Mouse (Mus musculus) hindbrain, embryonic 14.5 days (tissue): ENCODE data around the gene Adora2b. TPM values are rescaled to one million over a fixed set of nuclear protein-coding genes. Genes with fewer than 3 reads are reported as not detected.

Experiments
- ATAC-seq: fragments of 200-750 bp; cut with Nextera tagmentation; 2 replicates; pipeline ENCODE4 v1.8.0; 2017; ENCODE audit warnings: moderate number of reproducible peaks, mild to moderate bottlenecking, moderate TSS enrichment, moderate library complexity; ENCODE audit not compliant: low FRiP score
- DNase-seq: peaks from one replicate; pipeline ENCODE4 v3.0.0-alpha.2; 2015; ENCODE audit warnings: low spot score
- H3K27ac ChIP-seq: fragments of 300-500 bp; sonication (generic); 2 replicates; pipeline ENCODE4 v1.5.1; 2014; ENCODE audit warnings: mild to moderate bottlenecking, moderate library complexity
- H3K27me3 ChIP-seq: fragments of 300-500 bp; sonication (generic); 2 replicates; pipeline ENCODE4 v1.6.1; 2014; ENCODE audit warnings: mild to moderate bottlenecking, low read length, mixed read lengths; ENCODE audit not compliant: control insufficient read depth, insufficient read depth
- H3K36me3 ChIP-seq: fragments of 300-500 bp; sonication (generic); replicated peaks from 2 replicates; pipeline ENCODE4 v1.6.1; 2014; ENCODE audit not compliant: control insufficient read depth, insufficient read depth
- H3K4me1 ChIP-seq: fragments of 300-500 bp; sonication (generic); replicated peaks from 2 replicates; pipeline ENCODE4 v1.6.1; 2014; ENCODE audit warnings: antibody characterized with exemption, low read length, mixed read lengths; ENCODE audit not compliant: control insufficient read depth, insufficient read depth
- H3K4me2 ChIP-seq: fragments of 300-500 bp; sonication (generic); replicated peaks from 2 replicates; pipeline ENCODE4 v1.6.1; 2014; ENCODE audit warnings: mild to moderate bottlenecking, moderate library complexity
- H3K4me3 ChIP-seq: fragments of 300-500 bp; sonication (generic); replicated peaks from 2 replicates; pipeline ENCODE4 v1.5.1; 2014; ENCODE audit warnings: mild to moderate bottlenecking, low read length
- H3K9ac ChIP-seq: fragments of 300-500 bp; sonication (generic); 2 replicates; pipeline ENCODE4 v1.6.1; 2014
- H3K9me3 ChIP-seq: fragments of 300-500 bp; sonication (generic); 2 replicates; pipeline ENCODE4 v1.6.1; 2016; ENCODE audit warnings: low read length; ENCODE audit not compliant: control insufficient read depth
- WGBS: fragments of 180-500 bp; shearing (Covaris S2); extraction: QIAGEN DNeasy Blood & Tissue Kit; methylation state at CpG from one replicate; pipeline ENCODE4 v1.1.7; 2014; 5-methylcytosine and 5-hydroxymethylcytosine counted together
- polyA plus RNA-seq: library from polyadenylated mRNA; unstranded; fragments of >200 nt; fragmentation: Nextera tagmentation; extraction: Ambion mirVana; gene quantifications from 2 replicates; pipeline ENCODE4 v1.2.1, GENCODE M21; 2014

Adora2b gene
- polyA plus RNA-seq, 1 experiment from 2014 or later: 5.7 TPM

- Histone ChIP-seq H3K9me3 (no peaks in the 10 kb centered on the region), H3K4me2 (no peak overlapping the region), H3K9ac (no peak overlapping the region), H3K27ac (no peak overlapping the region), H3K4me3 (no peak overlapping the region), H3K36me3 (peaks cover 83% of the 10 kb centered on the region), H3K4me1 (no peaks in the 10 kb centered on the region), H3K27me3 (no peaks in the 10 kb centered on the region)
- no peak for DNase-seq
- 97% methylated on average over 2 of the region's 2 CpGs for WGBS
- no peak for ATAC-seq
Measured at GRCm38 (mm10) chr11:62309296-62309695, 60.5 kb downstream of the Adora2b start.

GRCm38 (mm10) chr11:62314984-62315383 is 66.2 kb downstream of the Adora2b start:
- no peak for DNase-seq
- H3K4me3 ChIP-seq: no peak overlapping the region
- H3K4me2 ChIP-seq: no peak overlapping the region
- peaks cover 96% of the 10 kb centered on the region for H3K36me3 ChIP-seq
- no peak overlapping the region for H3K9ac ChIP-seq
- no peaks in the 10 kb centered on the region for H3K9me3 ChIP-seq
- no peak for ATAC-seq
- no peaks in the 10 kb centered on the region for H3K27me3 ChIP-seq
- 95% methylated on average over 5 of the region's 5 CpGs for WGBS
- H3K4me1 ChIP-seq: no peaks in the 10 kb centered on the region
- H3K27ac ChIP-seq: no peak overlapping the region

Other genes starting within 250 kb of the Adora2b start
- gene Zswim7, start 32.4 kb downstream of the Adora2b start, polyA plus RNA-seq: 16.2 and 18.0 TPM in 2 replicates
- gene Ttc19, start 32.5 kb downstream of the Adora2b start, polyA plus RNA-seq: 36.2 and 42.9 TPM in 2 replicates
- gene Pigl, start 209.5 kb downstream of the Adora2b start, polyA plus RNA-seq: 8.6 and 10.4 TPM in 2 replicates
- 189 and 202 TPM in 2 replicates for gene Ncor1, start 209.6 kb downstream of the Adora2b start, polyA plus RNA-seq